Mouse (Mus musculus): ENCODE data around the gene Ankrd9.

Ankrd9 gene

DNA sequence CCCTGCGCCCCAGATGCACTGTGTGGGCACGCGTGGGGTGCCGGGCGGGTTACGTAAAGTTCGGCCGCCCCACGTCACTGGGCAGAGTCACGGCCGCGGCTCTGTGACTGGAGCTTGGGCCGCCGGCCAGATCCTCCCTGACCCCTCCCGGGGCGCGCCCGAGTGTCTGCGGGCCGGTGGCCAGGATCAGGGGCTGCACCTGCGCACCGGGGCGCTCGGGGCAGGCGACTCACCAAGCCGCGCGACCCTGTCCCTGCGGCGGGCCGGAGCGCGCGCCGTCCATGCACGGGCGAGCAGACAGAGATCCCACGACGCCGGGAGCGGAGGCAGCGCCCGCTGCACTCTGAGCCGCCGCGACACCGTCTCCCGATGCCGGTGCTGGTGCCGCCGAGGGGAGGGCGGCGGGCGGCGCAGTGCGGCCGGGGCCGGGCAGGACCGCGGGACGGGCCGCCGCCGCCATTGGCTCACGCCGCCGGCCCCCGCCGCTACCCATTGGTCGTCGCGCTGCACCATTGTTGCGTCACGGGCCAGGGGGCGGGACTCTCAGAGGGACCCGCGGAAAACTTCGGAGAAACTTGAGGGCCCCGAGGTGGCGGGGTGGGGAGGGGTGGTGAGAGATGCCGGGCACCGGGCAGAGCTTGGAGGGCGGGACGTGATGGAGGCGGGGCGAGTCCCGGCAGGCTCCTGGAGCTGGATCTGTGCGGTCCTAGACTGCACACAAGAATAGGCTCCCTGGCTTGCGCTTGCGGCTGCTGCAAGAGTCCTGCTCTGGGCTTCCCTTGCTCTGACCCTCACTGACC lies at the start of gene Ankrd9:
Gene Ankrd9, minus strand, starts transcription at position 434 of the 800 bp plus-strand sequence.
- peak; percentile 98 for DNase-seq (ENCODE audit: low spot score in 2 of 2)

GRCm38 (mm10) chr12:111021577-111021976 lies 42.7 kb upstream of the Ankrd9 start:
- no peak for DNase-seq (ENCODE audit: low spot score in 2 of 2)

DNA sequence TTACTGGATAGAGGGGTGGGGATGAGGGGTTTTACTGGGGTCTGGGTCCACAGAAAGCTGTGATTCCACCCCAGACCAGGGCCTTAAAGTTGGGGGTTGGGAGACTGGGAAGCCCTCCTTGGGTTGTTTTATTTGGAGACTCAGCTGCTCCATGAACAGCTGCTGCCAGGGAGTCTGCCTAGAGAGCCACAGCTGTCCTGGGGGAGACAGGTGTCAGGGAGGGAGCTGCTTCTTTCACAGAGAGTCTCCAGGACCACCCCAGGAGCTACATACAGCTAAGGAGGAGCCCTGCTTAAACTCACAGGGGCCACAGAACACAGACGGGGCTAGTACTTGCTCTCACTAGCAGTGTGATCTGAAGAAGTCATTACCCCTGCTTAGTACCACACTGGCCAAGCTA lies 42.3 kb upstream of the Ankrd9 start:
- DNase-seq (ENCODE audit: low spot score in 2 of 2) = no peak

GRCm38 (mm10) chr12:111019086-111019485 lies 40.2 kb upstream of the Ankrd9 start:
- no peak for DNase-seq (ENCODE audit: low spot score in 2 of 2)

DNA sequence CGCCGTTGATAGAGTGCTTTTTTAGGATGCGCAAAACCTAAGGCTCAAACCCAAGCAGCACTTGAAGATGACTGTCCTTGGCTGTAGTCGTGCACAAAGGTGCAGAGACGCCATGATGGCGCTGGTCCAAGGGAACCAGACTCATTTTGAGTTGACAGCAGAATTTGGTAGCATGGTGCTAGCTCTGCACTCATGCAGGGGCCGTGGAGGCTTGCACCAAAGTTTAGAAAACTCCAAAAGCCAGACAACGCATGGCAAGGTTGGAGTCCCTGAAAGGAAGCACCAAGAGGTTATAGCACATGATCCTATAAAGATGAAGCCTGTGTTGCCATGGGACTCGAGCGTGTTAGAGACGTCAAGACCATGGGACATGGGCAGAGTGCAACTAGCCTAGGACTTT lies 39.2 kb upstream of the Ankrd9 start:
- no peak for DNase-seq (ENCODE audit: low spot score in 2 of 2)

GRCm38 (mm10) chr12:111016807-111017206 lies 38.0 kb upstream of the Ankrd9 start:
- no peak for DNase-seq (ENCODE audit: low spot score in 2 of 2)

- DNase-seq (ENCODE audit: low spot score in 2 of 2) = no peak
Observed at GRCm38 (mm10) chr12:111009615-111010257, 30.9 kb upstream of the Ankrd9 start.

DNA sequence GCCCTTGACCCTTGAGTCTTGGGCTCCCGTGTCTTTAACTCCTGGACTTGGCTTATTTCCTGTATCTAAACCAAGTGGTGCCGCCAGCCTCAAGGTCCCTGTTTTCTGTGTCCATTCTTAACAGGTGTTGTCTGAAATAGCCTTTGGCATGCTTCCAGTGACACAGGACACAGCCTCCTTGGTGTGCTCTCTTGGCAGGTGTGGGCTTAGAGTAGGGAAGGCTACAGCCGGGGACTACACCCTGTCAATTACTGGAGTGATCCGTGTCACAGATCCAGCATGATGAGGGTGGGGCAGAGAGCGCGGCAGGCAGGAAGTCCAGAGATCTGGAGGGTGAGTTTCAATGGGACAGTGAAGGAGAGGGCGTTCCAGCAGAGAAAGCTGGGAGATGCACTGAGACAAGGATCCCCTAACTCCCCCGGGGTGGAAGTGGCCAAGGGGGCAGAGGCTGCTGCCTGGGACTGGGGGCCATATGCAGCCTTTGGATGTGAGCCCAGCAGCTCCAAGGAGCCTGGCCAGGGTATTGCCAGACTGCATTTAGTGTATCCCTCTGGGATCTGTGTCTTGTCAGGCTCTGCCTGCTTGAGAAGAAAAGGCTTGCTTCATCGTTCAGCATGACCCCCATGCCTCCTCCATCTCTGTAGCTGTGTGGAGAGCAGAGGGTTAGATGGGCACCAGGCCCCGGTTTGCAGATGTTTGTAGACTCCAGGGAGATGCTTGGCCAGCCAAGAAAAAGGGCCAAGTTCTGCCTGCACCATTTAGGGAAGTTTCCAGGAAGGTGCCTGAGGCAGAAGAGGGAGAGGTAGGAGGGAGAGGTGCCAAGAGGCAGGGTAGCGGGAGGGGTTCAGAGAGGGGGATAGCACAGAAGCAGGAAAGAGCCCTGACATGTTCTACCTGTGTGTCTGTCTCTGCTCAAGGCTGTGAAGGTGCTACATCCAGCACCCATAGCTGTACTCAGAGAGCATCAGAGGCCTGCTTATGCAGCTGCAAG lies 30.0 kb upstream of the Ankrd9 start:
- no peak for DNase-seq (ENCODE audit: low spot score in 2 of 2)

GRCm38 (mm10) chr12:111007134-111008103 lies 28.6 kb upstream of the Ankrd9 start:
- DNase-seq (ENCODE audit: low spot score in 2 of 2) = no peak

GRCm38 (mm10) chr12:111006339-111006738 lies 27.5 kb upstream of the Ankrd9 start:
- DNase-seq (ENCODE audit: low spot score in 2 of 2) = no peak

DNA sequence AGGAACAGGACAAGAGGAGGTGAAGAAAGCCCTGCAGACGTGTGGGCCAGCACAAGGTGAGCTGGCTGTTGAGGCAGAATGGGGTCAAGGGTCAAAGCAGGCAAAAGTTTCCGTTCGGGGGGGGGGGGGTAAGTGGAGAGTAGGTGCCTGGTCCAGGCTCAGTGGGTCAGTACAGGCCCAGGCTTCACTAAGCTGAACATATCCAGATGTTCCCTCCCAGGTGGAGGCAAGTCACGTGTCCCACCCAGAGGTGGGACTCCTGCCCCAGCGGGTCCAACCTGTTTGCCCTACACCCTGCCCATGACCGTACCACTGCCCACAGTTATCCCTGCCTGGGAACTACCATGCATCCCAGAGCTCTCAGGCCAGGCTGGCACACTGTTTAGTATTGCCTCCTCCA lies 27.0 kb upstream of the Ankrd9 start:
- DNase-seq (ENCODE audit: low spot score in 2 of 2) = no peak

DNA sequence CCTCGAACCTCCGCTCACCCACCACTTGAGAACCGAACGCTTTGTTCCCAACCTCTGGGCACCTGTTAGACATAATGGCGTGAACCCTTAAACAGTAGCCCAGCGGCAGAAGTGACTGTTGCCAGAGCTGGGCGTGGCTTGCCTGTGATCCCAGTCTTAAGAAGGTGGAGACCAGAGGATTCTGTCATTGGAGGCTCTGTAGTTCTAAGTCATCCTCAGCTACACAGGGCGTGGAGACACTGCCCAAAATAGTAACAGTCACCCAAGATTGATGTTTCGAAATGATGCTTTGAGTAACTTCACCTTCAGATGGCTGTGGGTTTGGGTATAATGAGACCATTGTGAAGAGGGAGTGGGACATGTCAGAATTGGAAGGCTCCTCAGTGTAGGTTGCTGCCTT lies 25.3 kb upstream of the Ankrd9 start:
- no peak for DNase-seq (ENCODE audit: low spot score in 2 of 2)

- no peak for DNase-seq (ENCODE audit: low spot score in 2 of 2)
Observed at GRCm38 (mm10) chr12:111000956-111001355, 22.1 kb upstream of the Ankrd9 start.

- no peak for DNase-seq (ENCODE audit: low spot score in 2 of 2)
Observed at GRCm38 (mm10) chr12:110999820-111000219, 21.0 kb upstream of the Ankrd9 start.

DNA sequence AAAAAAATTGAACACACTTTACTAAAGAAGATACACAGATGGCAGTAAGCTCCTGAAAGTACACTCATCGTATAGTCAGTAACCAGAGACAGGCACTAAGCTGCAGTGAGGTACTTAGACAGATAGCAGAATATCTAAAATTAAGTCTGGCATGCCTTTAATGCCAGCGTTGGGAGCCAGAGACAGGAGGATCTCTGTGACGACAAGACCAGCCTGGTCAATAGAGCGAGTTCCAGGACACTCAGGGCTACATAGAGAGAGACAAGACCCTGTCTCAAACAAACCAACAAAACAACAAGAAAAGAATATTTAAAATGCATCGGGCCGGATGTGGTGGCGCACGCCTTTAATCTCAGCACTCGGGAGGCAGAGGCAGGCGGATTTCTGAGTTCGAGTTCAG lies 19.3 kb upstream of the Ankrd9 start:
- DNase-seq (ENCODE audit: low spot score in 2 of 2) = no peak

DNA sequence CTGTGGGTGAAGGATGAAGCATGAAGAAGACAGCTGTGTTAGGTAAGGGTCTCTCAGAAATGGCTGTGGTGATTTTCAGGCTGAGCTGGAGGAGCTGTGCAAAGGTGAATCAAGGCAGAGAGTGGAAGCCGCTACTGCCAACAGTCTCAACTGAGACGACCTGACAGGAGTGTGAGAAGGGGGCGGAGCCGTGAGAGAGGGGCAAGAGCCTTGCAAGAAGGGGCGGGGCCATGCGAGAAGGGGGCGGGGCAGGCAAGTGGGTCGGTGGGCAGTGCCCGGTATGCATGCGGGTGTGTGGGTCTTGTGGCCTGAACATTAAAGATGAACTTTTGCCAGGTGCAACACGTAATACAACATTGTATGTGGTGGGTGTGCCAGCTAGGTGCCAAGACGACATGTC lies 15.8 kb upstream of the Ankrd9 start:
- DNase-seq (ENCODE audit: low spot score in 2 of 2) = no peak

DNA sequence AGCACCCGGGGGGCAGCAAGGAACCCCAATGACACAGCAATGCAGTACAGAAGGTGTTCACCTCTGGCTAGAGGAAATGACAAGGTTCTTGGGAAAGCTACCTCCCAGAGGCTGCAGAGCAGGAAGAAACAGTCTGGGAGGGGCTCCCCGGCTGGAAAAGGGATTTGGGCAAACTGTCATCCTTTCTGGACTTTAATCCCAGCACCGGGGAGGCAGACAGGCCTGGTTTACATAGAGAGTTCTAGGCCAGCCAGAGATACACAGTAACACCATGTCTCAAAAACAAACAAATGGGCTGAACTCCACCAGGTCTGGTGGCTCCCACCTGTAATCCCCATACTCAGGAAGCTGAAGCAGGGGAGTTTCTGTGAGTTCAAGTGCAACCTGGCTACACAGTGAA lies 14.4 kb upstream of the Ankrd9 start:
- no peak for DNase-seq (ENCODE audit: low spot score in 2 of 2)

- DNase-seq (ENCODE audit: low spot score in 2 of 2) = no peak
Observed at GRCm38 (mm10) chr12:110992771-110993170, 13.9 kb upstream of the Ankrd9 start.

GRCm38 (mm10) chr12:110992128-110992553 lies 13.3 kb upstream of the Ankrd9 start:
- DNase-seq (ENCODE audit: low spot score in 2 of 2) = peak; percentile 93 to 95

- DNase-seq (ENCODE audit: low spot score in 2 of 2) = peak; percentile 78 to 88
Observed at GRCm38 (mm10) chr12:110991361-110992127, 12.7 kb upstream of the Ankrd9 start.

Measured in spleen, postnatal 14 days (tissue).